16 mouse cellular contexts compared by ENCODE assay signal in genomic region chr1:189550851-189551250, GRCm38 (mm10).
DNase-seq lines count a peak whose midpoint lies in the region; ATAC-seq and TF ChIP-seq lines count a peak whose summit lies in the region.
"Had no signal": no experiment of that assay in that cellular context is flagged by ENCODE, and none has a peak within 500 bp of the region (broad histone marks: within the 10 kb centered on the region; RNA-seq: fewer than 3 reads in every experiment).

No protein-coding gene starts in this region.

- TF ChIP-seq EP300 in stomach, postnatal 0 days (optimal IDR thresholded peaks at IDR 0.05), result no peak

- H3K9me3 ChIP-seq in kidney, postnatal 0 days (replicated peaks; ENCODE audit: low read length), result no peaks in the 10 kb centered on the region
- no peaks in the 10 kb centered on the region for H3K9me3 ChIP-seq in stomach, postnatal 0 days (ENCODE audit: control insufficient read depth, low read length)
- H3K9me3 ChIP-seq: stomach, embryonic 15.5 days had no signal

- peak; percentile 13 for DNase-seq in embryo, embryonic 10.5 days (ENCODE audit: low spot score)
- no peak for DNase-seq in embryo, embryonic 9.5 days (ENCODE audit: extremely low spot score)
- no peak for DNase-seq in kidney, postnatal 0 days (ENCODE audit: low spot score)
- DNase-seq in kidney, adult 18-20 months, result no peak
- peak; percentile 9 for DNase-seq in thymus, postnatal 4 days
- no peak for DNase-seq in thymus, postnatal 10 days (ENCODE audit: low spot score in 2 of 2)
- DNase-seq in stomach, postnatal 0 days (ENCODE audit: low spot score), result no peak
- DNase-seq in cerebellum, adult 8-10 months, result no peak
- DNase-seq: cerebellum, adult 9-10 months; embryo, embryonic 11 days; heart, postnatal 14 days; kidney, postnatal 4 days; lung, postnatal 36 days; midbrain, embryonic 14.5 days had no signal

- H3K4me1 ChIP-seq in kidney, postnatal 0 days (replicated peaks; ENCODE audit: insufficient read depth, low read length), result no peaks in the 10 kb centered on the region
- H3K4me1 ChIP-seq in stomach, postnatal 0 days (replicated peaks; ENCODE audit: control insufficient read depth, insufficient read depth), result no peaks in the 10 kb centered on the region

- no peak overlapping the region for H3K9ac ChIP-seq in kidney, postnatal 0 days (ENCODE audit: low read depth, low read length)
- H3K9ac ChIP-seq in stomach, postnatal 0 days (ENCODE audit: low read length), result no peak overlapping the region
- H3K9ac ChIP-seq: stomach, embryonic 15.5 days had no signal

- H3K27me3 ChIP-seq in kidney, postnatal 0 days (ENCODE audit: insufficient read depth, low read length), result no peaks in the 10 kb centered on the region
- no peaks in the 10 kb centered on the region for H3K27me3 ChIP-seq in stomach, postnatal 0 days (ENCODE audit: control insufficient read depth, insufficient read depth, low read length)
- H3K27me3 ChIP-seq: stomach, embryonic 15.5 days had no signal

- TF ChIP-seq CTCF in kidney, postnatal 0 days (IDR thresholded peaks at IDR 0.05; ENCODE audit: low read depth), result peak; percentile 43
- peak; percentile 54 for TF ChIP-seq CTCF in stomach, postnatal 0 days (IDR thresholded peaks at IDR 0.05; ENCODE audit: low read depth)

- WGBS in kidney, postnatal 0 days, result 89% methylated on average over 9 of the region's 9 CpGs
- 91% methylated on average over 9 of the region's 9 CpGs for WGBS in stomach, postnatal 0 days

- no peaks in the 10 kb centered on the region for H3K36me3 ChIP-seq in kidney, postnatal 0 days (ENCODE audit: insufficient read depth, low read length)
- H3K36me3 ChIP-seq in stomach, postnatal 0 days (ENCODE audit: control insufficient read depth, insufficient read depth, low read length), result no peaks in the 10 kb centered on the region
- H3K36me3 ChIP-seq: stomach, embryonic 15.5 days had no signal

- no peak overlapping the region for H3K4me3 ChIP-seq in kidney, postnatal 0 days (replicated peaks; ENCODE audit: low read depth, low read length)
- no peak overlapping the region for H3K4me3 ChIP-seq in stomach, postnatal 0 days (ENCODE audit: low read depth, low read length)
- H3K4me3 ChIP-seq: erythroblast, embryonic 14.5 days; stomach, embryonic 15.5 days had no signal

- no peak for ATAC-seq in kidney, postnatal 0 days (replicated peaks; ENCODE audit: low FRiP score, low read depth)
- ATAC-seq in stomach, postnatal 0 days (ENCODE audit: low FRiP score, low TSS enrichment), result no peak

- no peak overlapping the region for H3K4me2 ChIP-seq in kidney, postnatal 0 days (ENCODE audit: low read length)
- no peak overlapping the region for H3K4me2 ChIP-seq in stomach, postnatal 0 days (replicated peaks; ENCODE audit: low read depth)
- H3K4me2 ChIP-seq: stomach, embryonic 15.5 days had no signal

- H3K27ac ChIP-seq in kidney, postnatal 0 days, result no peak overlapping the region
- no peak overlapping the region for H3K27ac ChIP-seq in stomach, postnatal 0 days (replicated peaks)
- H3K27ac ChIP-seq: stomach, embryonic 15.5 days had no signal

Comparison
In these comparisons a context has a peak if more than half of its experiments do, and no peak if none do; other contexts are left out.
1. DNase-seq: peak in embryo, embryonic 10.5 days (single experiment) and thymus, postnatal 4 days (single experiment); none in embryo, embryonic 9.5 days (single experiment), kidney, postnatal 0 days (single experiment), kidney, adult 18-20 months (single experiment), thymus, postnatal 10 days (0 of 2), stomach, postnatal 0 days (single experiment) and cerebellum, adult 8-10 months (single experiment).